Mouse (Mus musculus) left cerebral cortex, postnatal 25 days (tissue): ENCODE measurements around the gene Sost. TPM values are rescaled to one million over a fixed set of nuclear protein-coding genes. Genes with fewer than 3 reads are reported as not detected.
"Not testable (repeated sequence)": the region's sequence is repeated elsewhere in the genome, so short reads cannot be mapped to it uniquely, and the experiment has no call there.

ENCODE experiments used
- DNase-seq, 2 experiments: peaks; one replicate each; pipeline ENCODE4 v3.0.0; 2022; ENCODE audit warnings: low spot score in 2 of 2, mixed read lengths in 1 of 2
- intact Hi-C: fragments of 180-260 bp; cut with DNase I; formaldehyde crosslinking; loops from one replicate; pipeline ENCODE4 v1.15.1; 2025
- total RNA-seq, 2 experiments: library from RNA; stranded (reverse); gene quantifications; 2 replicates each; pipeline ENCODE4 v1.2.3; 2021

Gene Sost
- total RNA-seq, 2 experiments from 2014 or later, result not detected

- DNase-seq, result not testable (repeated sequence)
- intact Hi-C loops, result loop anchor here (2.0 to 5.0 kb wide), 2 partner anchors 41 to 152 kb away; no protein-coding TSS in a partner anchor
Measured at GRCm38 (mm10) chr11:101985450-101985849, 18.6 kb upstream of the Sost start.

GRCm38 (mm10) chr11:101984054-101985025 lies 17.5 kb upstream of the Sost start, which contains the start of gene Cfap97d1:
Gene Cfap97d1, plus strand, starts transcription at chr11:101984279.
- peak; percentile 97 to 98 for DNase-seq
- intact Hi-C loops, result loop anchor here (1.0 to 5.0 kb wide), 3 partner anchors 42 to 153 kb away; partner anchors contain the start of gene Mpp2

- intact Hi-C loops, result no loop called here
Measured at GRCm38 (mm10) chr11:101983431-101983921, 16.7 kb upstream of the Sost start.

GRCm38 (mm10) chr11:101982981-101983411 lies 16.2 kb upstream of the Sost start:
- intact Hi-C loops, result no loop called here
- DNase-seq, result peak in 1 of 2 experiments; percentile 59

More at GRCm38 (mm10) chr11:101983431-101983921, 16.7 kb upstream of the Sost start:
- DNase-seq, result no peak

GRCm38 (mm10) chr11:101981850-101982249 lies 15.0 kb upstream of the Sost start:
- intact Hi-C loops, result no loop called here
- DNase-seq, result peak in 1 of 2 experiments; percentile 79

- no peak for DNase-seq
- intact Hi-C loops, result no loop called here
Measured at GRCm38 (mm10) chr11:101980603-101981157, 13.9 kb upstream of the Sost start.

GRCm38 (mm10) chr11:101979140-101979539 lies 12.3 kb upstream of the Sost start:
- intact Hi-C loops, result no loop called here
- DNase-seq, result no peak

- intact Hi-C loops, result no loop called here
- DNase-seq, result no peak
Measured at GRCm38 (mm10) chr11:101976949-101977348, 10.1 kb upstream of the Sost start.

GRCm38 (mm10) chr11:101974923-101975322 lies 8.1 kb upstream of the Sost start:
- no peak for DNase-seq
- intact Hi-C loops, result no loop called here

GRCm38 (mm10) chr11:101974181-101974580 lies 7.4 kb upstream of the Sost start:
- intact Hi-C loops, result no loop called here
- DNase-seq, result no peak

GRCm38 (mm10) chr11:101973496-101973895 lies 6.7 kb upstream of the Sost start:
- intact Hi-C loops, result no loop called here
- no peak for DNase-seq

- no peak for DNase-seq
- intact Hi-C loops, result no loop called here
Measured at GRCm38 (mm10) chr11:101972651-101973050, 5.8 kb upstream of the Sost start.

- no peak for DNase-seq
- intact Hi-C loops, result no loop called here
Measured at GRCm38 (mm10) chr11:101972097-101972496, 5.3 kb upstream of the Sost start.

GRCm38 (mm10) chr11:101971410-101971809 lies 4.6 kb upstream of the Sost start:
- DNase-seq, result no peak
- intact Hi-C loops, result no loop called here

GRCm38 (mm10) chr11:101969835-101970234 lies 3.0 kb upstream of the Sost start:
- intact Hi-C loops, result loop anchor here (1.0 to 5.0 kb wide), 3 partner anchors 51 to 208 kb away; no protein-coding TSS in a partner anchor
- no peak for DNase-seq

GRCm38 (mm10) chr11:101968791-101969190 lies 2.0 kb upstream of the Sost start:
- DNase-seq, result peak; percentile 85 to 89
- intact Hi-C loops, result loop anchor here (1.0 to 5.0 kb wide), 3 partner anchors 49 to 206 kb away; no protein-coding TSS in a partner anchor

- no peak for DNase-seq
- intact Hi-C loops, result loop anchor here (5.0 kb wide), 1 partner anchor 206 kb away; no protein-coding TSS in a partner anchor
Measured at GRCm38 (mm10) chr11:101968311-101968710, 1.5 kb upstream of the Sost start.

- intact Hi-C loops, result loop anchor here (5.0 kb wide), 1 partner anchor 203 kb away; no protein-coding TSS in a partner anchor
- no peak for DNase-seq
Measured at GRCm38 (mm10) chr11:101965553-101965952, 1.3 kb downstream of the Sost start.

GRCm38 (mm10) chr11:101964647-101965046 lies 2.2 kb downstream of the Sost start:
- intact Hi-C loops, result loop anchor here (5.0 kb wide), 1 partner anchor 202 kb away; no protein-coding TSS in a partner anchor
- DNase-seq, result no peak
